Mouse (Mus musculus): ENCODE results near the gene Sprn. TPM values are rescaled to one million over a fixed set of nuclear protein-coding genes. Genes with fewer than 3 reads are reported as not detected.
A peak's percentile ranks its signal among the peaks of the same experiment; 100 is the strongest.
"Not testable (repeated sequence)": the region's sequence is repeated elsewhere in the genome, so short reads cannot be mapped to it uniquely, and the experiment has no call there.

Gene Sprn
- polyA plus RNA-seq, 1 experiment from 2014 or later = 7.8 TPM

DNA sequence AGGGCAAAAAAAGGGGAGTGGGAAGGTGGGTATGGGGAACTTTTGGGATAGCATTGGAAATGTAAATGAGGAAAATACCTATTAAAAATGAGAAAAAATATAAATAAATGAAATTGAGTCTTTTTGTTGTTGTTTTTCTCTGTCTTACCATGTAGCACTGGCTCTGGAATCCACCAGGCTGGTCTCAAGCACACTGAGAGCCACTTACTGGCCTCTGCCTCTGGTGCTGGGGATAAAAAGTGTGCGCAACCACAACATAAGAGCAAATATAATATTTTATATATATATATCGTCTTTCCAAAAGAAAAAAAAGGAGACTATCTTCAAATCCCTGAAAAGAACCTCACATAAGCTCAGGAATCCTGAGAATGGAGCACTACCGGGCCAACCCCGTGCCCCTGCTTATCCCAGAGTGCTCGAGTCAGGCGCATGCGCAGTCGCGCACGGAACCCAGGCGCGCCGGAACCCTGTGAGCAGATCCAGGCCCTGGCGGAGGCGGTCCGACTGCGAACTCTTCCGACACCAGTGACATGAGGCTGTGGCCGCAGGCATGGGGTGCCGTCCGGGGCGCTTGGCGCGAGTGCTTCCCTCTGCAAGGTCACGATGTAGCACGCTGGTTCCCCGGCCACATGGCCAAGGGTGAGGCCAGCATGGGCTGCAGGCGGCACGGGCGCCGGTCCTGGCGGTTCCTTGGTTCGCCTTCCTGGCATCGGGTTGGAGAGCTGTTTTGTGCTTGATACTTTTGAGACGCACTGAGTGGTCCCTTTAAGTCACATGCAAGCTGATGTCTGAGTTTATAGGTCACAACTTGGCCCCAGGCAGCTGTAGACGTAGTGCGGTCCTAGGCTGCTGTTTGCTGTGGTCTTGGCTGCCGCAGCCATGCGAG is 17.3 kb downstream of the Sprn start, which contains the start of gene Mtg1:
Gene Mtg1, plus strand, starts transcription at position 430 of the 886 bp plus-strand sequence.
- no peaks in the 10 kb centered on the region for H3K27me3 ChIP-seq
- 2% methylated on average over 39 of the region's 39 CpGs for WGBS
- H3K9me3 ChIP-seq = no peaks in the 10 kb centered on the region
- peak; percentile 98 for ATAC-seq
- H3K4me3 ChIP-seq (replicated peaks) = peak within 1 kb of the TSS; percentile 73
- peaks cover 15% of the 10 kb centered on the region for H3K4me1 ChIP-seq (replicated peaks)
- H3K27ac ChIP-seq = peak within 1 kb of the TSS; percentile 71
- H3K9ac ChIP-seq (replicated peaks) = peak within 1 kb of the TSS; percentile 84
- H3K4me2 ChIP-seq (replicated peaks) = peak within 1 kb of the TSS; percentile 92
- no peaks in the 10 kb centered on the region; the same call in 1 of the 2 replicates for H3K36me3 ChIP-seq

DNA sequence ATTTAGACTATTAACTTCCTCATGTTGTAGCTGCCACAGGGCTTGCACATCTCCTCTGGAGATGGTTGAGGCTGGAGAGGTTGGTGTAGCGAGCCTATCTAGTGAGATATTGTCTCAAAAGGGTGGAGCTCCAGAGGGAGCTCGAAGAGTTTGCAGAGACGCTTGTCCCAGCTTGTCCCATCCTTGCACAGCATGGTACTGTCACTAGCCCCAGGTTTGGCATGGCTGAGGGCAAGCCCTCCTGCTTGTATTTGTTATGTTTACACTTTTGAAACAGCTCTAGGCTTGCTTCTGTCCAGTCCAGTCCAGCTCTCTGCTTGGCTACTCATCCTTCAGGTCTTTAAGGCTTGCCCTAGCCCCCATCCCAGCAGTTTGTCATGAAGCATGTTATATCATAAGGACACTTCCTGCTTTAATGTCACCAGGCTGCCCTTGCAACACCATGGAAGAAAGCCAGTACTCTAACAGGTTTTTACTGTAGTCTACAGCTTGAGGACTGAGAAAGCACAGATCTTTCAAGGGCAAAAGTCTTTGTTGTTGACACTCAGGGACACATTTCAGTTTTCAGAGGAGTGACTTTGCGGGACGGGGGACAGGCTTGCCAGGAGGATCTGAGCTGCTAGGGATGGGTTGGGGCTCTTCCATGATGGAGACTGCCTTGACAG is 19.4 kb downstream of the Sprn start:
- H3K9ac ChIP-seq (replicated peaks) = no peak overlapping the region
- no peaks in the 10 kb centered on the region for H3K9me3 ChIP-seq
- peaks cover 10% of the 10 kb centered on the region for H3K4me1 ChIP-seq (replicated peaks)
- H3K4me2 ChIP-seq (replicated peaks) = no peak overlapping the region
- H3K36me3 ChIP-seq = no peaks in the 10 kb centered on the region; the same call in 1 of the 2 replicates
- ATAC-seq = no peak
- 87% methylated on average over 5 of the region's 5 CpGs for WGBS
- no peak overlapping the region for H3K4me3 ChIP-seq (replicated peaks)
- H3K27me3 ChIP-seq = no peaks in the 10 kb centered on the region
- no peak overlapping the region for H3K27ac ChIP-seq

GRCm38 (mm10) chr7:140134033-140134432 is 20.6 kb downstream of the Sprn start:
- not testable (repeated sequence) for H3K4me2 ChIP-seq (replicated peaks); H3K4me1 ChIP-seq (replicated peaks); ATAC-seq; H3K9ac ChIP-seq (replicated peaks); H3K27ac ChIP-seq; H3K9me3 ChIP-seq; H3K27me3 ChIP-seq; H3K36me3 ChIP-seq; H3K4me3 ChIP-seq (replicated peaks)
- 88% methylated on average over 7 of the region's 7 CpGs for WGBS

GRCm38 (mm10) chr7:140132184-140132583 is 22.5 kb downstream of the Sprn start:
- H3K27ac ChIP-seq; H3K4me1 ChIP-seq (replicated peaks); H3K36me3 ChIP-seq; ATAC-seq; H3K9me3 ChIP-seq; H3K27me3 ChIP-seq; H3K4me3 ChIP-seq (replicated peaks); H3K9ac ChIP-seq (replicated peaks); H3K4me2 ChIP-seq (replicated peaks): not testable (repeated sequence)
- 95% methylated on average over 7 of the region's 7 CpGs for WGBS

GRCm38 (mm10) chr7:140127911-140128310 is 26.8 kb downstream of the Sprn start:
- Histone ChIP-seq H3K4me2 (replicated peaks) (no peak overlapping the region), H3K4me1 (replicated peaks) (peaks cover 13% of the 10 kb centered on the region)
- ATAC-seq = no peak

GRCm38 (mm10) chr7:140126934-140127333 is 27.7 kb downstream of the Sprn start:
- no peaks in the 10 kb centered on the region for H3K27me3 ChIP-seq
- H3K4me2 ChIP-seq (replicated peaks) = no peak overlapping the region
- no peak overlapping the region for H3K4me3 ChIP-seq (replicated peaks)
- no peak overlapping the region for H3K9ac ChIP-seq (replicated peaks)
- no peak overlapping the region for H3K27ac ChIP-seq
- no peaks in the 10 kb centered on the region for H3K36me3 ChIP-seq
- H3K9me3 ChIP-seq = no peaks in the 10 kb centered on the region
- 88% methylated on average over 3 of the region's 3 CpGs for WGBS
- peaks cover 13% of the 10 kb centered on the region for H3K4me1 ChIP-seq (replicated peaks)
- no peak for ATAC-seq

More at GRCm38 (mm10) chr7:140127911-140128310, 26.8 kb downstream of the Sprn start:
- Histone ChIP-seq H3K9me3 (no peaks in the 10 kb centered on the region), H3K36me3 (no peaks in the 10 kb centered on the region), H3K9ac (replicated peaks) (no peak overlapping the region), H3K27ac (no peak overlapping the region), H3K27me3 (no peaks in the 10 kb centered on the region), H3K4me3 (replicated peaks) (no peak overlapping the region)
- WGBS = 87% methylated on average over 2 of the region's 2 CpGs

- H3K27me3 ChIP-seq = peaks cover 3% of the 10 kb centered on the region; the same call in 1 of the 2 replicates
- H3K36me3 ChIP-seq = no peaks in the 10 kb centered on the region
- peaks cover 13% of the 10 kb centered on the region for H3K4me1 ChIP-seq (replicated peaks)
- peak overlapping the region; percentile 80 for H3K9ac ChIP-seq (replicated peaks)
- H3K4me3 ChIP-seq (replicated peaks) = peak overlapping the region; percentile 66
- no peak; the same call in 1 of the 2 replicates for ATAC-seq
- WGBS = 7% methylated on average over 5 of the region's 5 CpGs
- H3K4me2 ChIP-seq (replicated peaks) = peak overlapping the region; percentile 86
- H3K9me3 ChIP-seq = no peaks in the 10 kb centered on the region
- H3K27ac ChIP-seq = no peak overlapping the region
These were observed 28.7 kb downstream of the Sprn start for GRCm38 (mm10) chr7:140126022-140126350.

DNA sequence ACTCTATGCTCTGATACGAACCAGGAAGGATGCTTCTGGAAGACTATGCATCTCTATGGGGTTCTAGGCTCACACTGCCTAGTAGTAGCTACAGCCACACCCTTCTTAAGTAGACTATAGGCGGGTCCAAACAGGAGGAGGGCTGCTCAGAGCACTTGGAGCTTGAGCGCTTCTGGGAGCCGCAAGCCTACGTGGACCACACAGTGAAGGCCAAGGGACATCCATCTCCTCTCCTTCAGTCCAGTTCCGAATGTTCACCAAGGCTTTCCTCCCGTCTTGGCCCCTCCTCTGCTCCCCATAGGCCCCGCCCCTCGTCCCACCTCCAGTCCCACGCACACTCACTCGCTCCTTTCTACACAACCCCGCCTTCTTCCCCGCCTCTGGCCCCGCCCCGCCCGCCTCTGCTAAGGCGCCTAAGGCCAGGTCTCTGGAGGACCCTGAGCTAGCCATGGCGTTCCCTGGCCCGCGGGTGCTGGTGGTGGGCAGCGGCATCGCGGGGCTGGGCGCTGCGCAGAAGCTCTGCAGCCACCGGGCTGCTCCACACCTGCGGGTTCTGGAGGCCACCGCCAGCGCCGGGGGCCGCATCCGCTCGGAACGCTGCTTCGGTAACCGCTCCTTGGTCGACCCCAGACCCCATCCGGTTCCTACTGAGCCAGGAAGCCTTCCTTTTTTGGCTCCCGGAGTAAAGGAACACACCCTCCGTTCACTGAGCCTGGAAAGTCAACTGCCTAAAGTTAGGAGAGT is 29.2 kb downstream of the Sprn start:
- H3K4me1 ChIP-seq (replicated peaks) = peaks cover 13% of the 10 kb centered on the region
- peak overlapping the region; percentile 86 for H3K4me2 ChIP-seq (replicated peaks)
- H3K4me3 ChIP-seq (replicated peaks) = peak overlapping the region; percentile 66
- no peaks in the 10 kb centered on the region for H3K36me3 ChIP-seq
- no peaks in the 10 kb centered on the region for H3K9me3 ChIP-seq
- H3K27me3 ChIP-seq = peaks cover 3% of the 10 kb centered on the region; the same call in 1 of the 2 replicates
- H3K27ac ChIP-seq = 0 out of 2 replicates have a peak overlapping the region, but pooled peaks have one; percentile 17
- H3K9ac ChIP-seq (replicated peaks) = peak overlapping the region; percentile 80
- peak; percentile 94 for ATAC-seq
- WGBS = 2% methylated on average over 40 of the region's 40 CpGs

DNA sequence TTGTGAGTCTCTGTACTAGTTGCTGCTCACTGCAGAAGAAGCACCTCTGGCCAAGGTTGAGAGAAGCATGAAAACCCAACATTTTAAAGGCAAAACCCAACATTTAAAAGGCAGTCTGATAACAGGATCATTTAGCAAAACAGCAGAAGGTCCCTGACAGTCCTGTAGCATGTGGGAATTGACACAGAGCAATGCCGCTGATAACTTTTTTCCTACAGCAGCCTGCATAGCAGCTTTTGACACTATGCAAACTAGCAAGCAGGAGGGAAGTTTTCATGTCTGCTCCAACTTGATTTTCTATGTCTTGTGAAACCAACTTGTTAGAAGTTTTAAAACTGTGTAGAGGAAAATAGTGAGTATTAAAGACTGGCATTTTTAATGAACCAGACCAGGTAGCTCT is 30.3 kb downstream of the Sprn start:
- WGBS = 98% methylated on average over 1 of the region's 1 CpGs
- Histone ChIP-seq H3K27me3 (peaks cover 3% of the 10 kb centered on the region; the same call in 1 of the 2 replicates), H3K36me3 (no peaks in the 10 kb centered on the region), H3K9ac (replicated peaks) (no peak overlapping the region), H3K4me2 (replicated peaks) (no peak overlapping the region), H3K9me3 (no peaks in the 10 kb centered on the region), H3K4me3 (replicated peaks) (no peak overlapping the region), H3K27ac (no peak overlapping the region), H3K4me1 (replicated peaks) (peaks cover 13% of the 10 kb centered on the region)
- no peak for ATAC-seq

DNA sequence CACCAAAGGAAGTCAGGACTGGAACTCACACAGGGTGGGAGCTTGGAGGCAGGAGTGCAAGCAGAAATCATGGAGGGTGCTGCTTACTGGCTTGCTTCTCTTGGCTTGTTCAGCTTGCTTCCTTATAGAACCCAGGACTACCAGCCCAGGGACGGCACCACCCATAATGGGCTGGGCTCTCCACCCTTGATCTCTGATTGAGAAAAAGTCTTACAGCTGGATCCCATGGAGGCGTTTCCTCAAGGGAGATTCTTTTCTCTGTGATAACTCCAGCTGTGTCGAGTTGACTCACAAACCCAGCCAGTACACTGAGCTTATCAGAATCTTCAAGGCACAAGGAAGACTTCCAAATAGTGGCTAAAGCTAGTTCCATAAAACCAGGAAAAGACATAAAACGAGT is 31.9 kb downstream of the Sprn start:
- WGBS = 36% methylated on average over 4 of the region's 4 CpGs
- no peak for ATAC-seq
- Histone ChIP-seq H3K27me3 (peaks cover 3% of the 10 kb centered on the region; the same call in 1 of the 2 replicates), H3K4me1 (replicated peaks) (peaks cover 13% of the 10 kb centered on the region), H3K9ac (replicated peaks) (no peak overlapping the region), H3K9me3 (no peaks in the 10 kb centered on the region), H3K27ac (no peak overlapping the region), H3K4me3 (replicated peaks) (no peak overlapping the region), H3K36me3 (no peaks in the 10 kb centered on the region), H3K4me2 (replicated peaks) (no peak overlapping the region)

GRCm38 (mm10) chr7:140121338-140121910 is 33.3 kb downstream of the Sprn start:
- H3K27me3 ChIP-seq = peaks cover 3% of the 10 kb centered on the region; the same call in 1 of the 2 replicates
- no peak for ATAC-seq
- no peak overlapping the region for H3K4me3 ChIP-seq (replicated peaks)

More at GRCm38 (mm10) chr7:140121338-140121910, 33.3 kb downstream of the Sprn start:
- peaks cover 17% of the 10 kb centered on the region for H3K4me1 ChIP-seq (replicated peaks)
- no peak overlapping the region for H3K9ac ChIP-seq (replicated peaks)
- no peaks in the 10 kb centered on the region for H3K36me3 ChIP-seq
- H3K27ac ChIP-seq = no peak overlapping the region
- H3K4me2 ChIP-seq (replicated peaks) = no peak overlapping the region
- H3K9me3 ChIP-seq = no peaks in the 10 kb centered on the region
- WGBS = 74% methylated on average over 13 of the region's 13 CpGs

All from midbrain, embryonic 13.5 days (tissue).